Mouse (Mus musculus) c-Kit-positive CD71-positive TER-119-positive erythroid progenitor cells, embryonic 14.5 days (primary cell): Measurements from ENCODE around the gene Gm10382.
"Not testable (repeated sequence)": the region's sequence is repeated elsewhere in the genome, so short reads cannot be mapped to it uniquely, and the experiment has no call there.

Experiments used
- DNase-seq: peaks from one replicate; pipeline ENCODE4 v3.0.0-alpha.2; 2013; ENCODE audit warnings: low spot score

Gm10382 gene

GRCm38 (mm10) chr5:125418636-125419035 lies 29.5 kb downstream of the Gm10382 start:
- no peak for DNase-seq

GRCm38 (mm10) chr5:125419124-125419523 lies 30.0 kb downstream of the Gm10382 start:
- DNase-seq: no peak

- DNase-seq: no peak
Observed at GRCm38 (mm10) chr5:125425698-125426276, 36.7 kb downstream of the Gm10382 start.

GRCm38 (mm10) chr5:125426343-125426742 lies 37.2 kb downstream of the Gm10382 start:
- DNase-seq: no peak

GRCm38 (mm10) chr5:125432324-125432723 lies 43.2 kb downstream of the Gm10382 start:
- not testable (repeated sequence) for DNase-seq

- peak; percentile 96 for DNase-seq
Observed at GRCm38 (mm10) chr5:125433793-125434337, 44.7 kb downstream of the Gm10382 start, which contains the start of gene Dhx37. TSS of gene Dhx37 (minus strand) at chr5:125434121.

GRCm38 (mm10) chr5:125434347-125434746 lies 45.2 kb downstream of the Gm10382 start:
- not testable (repeated sequence) for DNase-seq
